Mouse (Mus musculus): ENCODE data around the gene Tmem135. TPM values are rescaled to one million over a fixed set of nuclear protein-coding genes. Genes with fewer than 3 reads are reported as not detected.

The Tmem135 gene
- total and polyA plus RNA-seq, 3 experiments, result 27.2 to 45.1 (median 43.2) TPM

- Histone ChIP-seq H3K4me3 (no peak overlapping the region), H3K27ac (no peak overlapping the region), H3K36me3 (ENCODE audit: control insufficient read depth, insufficient read depth, low read length) (peaks cover under 1% of the 10 kb centered on the region; the same call in 1 of the 2 replicates), H3K4me1 (ENCODE audit: control insufficient read depth, insufficient read depth, low read length) (no peaks in the 10 kb centered on the region; the same call in 1 of the 2 replicates), H3K79me2 (replicated peaks; ENCODE audit: control insufficient read depth, insufficient read depth, low read length) (no peaks in the 10 kb centered on the region; the same call in 1 of the 2 replicates), H3K9ac (ENCODE audit: low read depth, low read length) (no peak overlapping the region), H3K27me3 (ENCODE audit: control insufficient read depth, insufficient read depth, low read length) (no peaks in the 10 kb centered on the region)
- intact Hi-C loops (cut with DNase I), result no loop called here
- no peak for DNase-seq
- TF ChIP-seq EP300 (IDR thresholded peaks at IDR 0.05; ENCODE audit: insufficient read depth, low read depth, low read length) (no peak), CTCF (IDR thresholded peaks at IDR 0.05) (no peak), POLR2A (IDR thresholded peaks at IDR 0.05; ENCODE audit: insufficient read depth, low read depth, low read length) (no peak)
- 96% methylated on average over 4 of the region's 4 CpGs for WGBS
These were observed 205.5 kb downstream of the Tmem135 start for GRCm38 (mm10) chr7:89198499-89198898.

GRCm38 (mm10) chr7:89193459-89193858 is 210.6 kb downstream of the Tmem135 start:
- intact Hi-C loops (cut with DNase I), result no loop called here
- WGBS, result 56% methylated on average over 5 of the region's 5 CpGs
- Histone ChIP-seq H3K4me1 (ENCODE audit: control insufficient read depth, insufficient read depth, low read length) (no peaks in the 10 kb centered on the region), H3K9ac (ENCODE audit: low read depth, low read length) (no peak overlapping the region), H3K27ac (peak overlapping the region; percentile 32; the same call in 1 of the 2 replicates), H3K4me3 (no peak overlapping the region), H3K79me2 (replicated peaks; ENCODE audit: control insufficient read depth, insufficient read depth, low read length) (no peaks in the 10 kb centered on the region), H3K36me3 (ENCODE audit: control insufficient read depth, insufficient read depth, low read length) (no peaks in the 10 kb centered on the region), H3K27me3 (ENCODE audit: control insufficient read depth, insufficient read depth, low read length) (no peaks in the 10 kb centered on the region)
- TF ChIP-seq EP300 (IDR thresholded peaks at IDR 0.05; ENCODE audit: insufficient read depth, low read depth, low read length) (no peak), POLR2A (IDR thresholded peaks at IDR 0.05; ENCODE audit: insufficient read depth, low read depth, low read length) (no peak), CTCF (IDR thresholded peaks at IDR 0.05) (no peak)
- no peak for DNase-seq

GRCm38 (mm10) chr7:89183928-89184327 is 220.1 kb downstream of the Tmem135 start:
- no peak for DNase-seq
- Histone ChIP-seq H3K79me2 (replicated peaks; ENCODE audit: control insufficient read depth, insufficient read depth, low read length) (no peaks in the 10 kb centered on the region), H3K36me3 (ENCODE audit: control insufficient read depth, insufficient read depth, low read length) (no peaks in the 10 kb centered on the region; the same call in 1 of the 2 replicates), H3K9ac (ENCODE audit: low read depth, low read length) (no peak overlapping the region), H3K27ac (no peak overlapping the region), H3K4me3 (no peak overlapping the region), H3K4me1 (ENCODE audit: control insufficient read depth, insufficient read depth, low read length) (no peaks in the 10 kb centered on the region; the same call in 1 of the 2 replicates), H3K27me3 (ENCODE audit: control insufficient read depth, insufficient read depth, low read length) (no peaks in the 10 kb centered on the region)
- intact Hi-C loops (cut with DNase I), result no loop called here
- TF ChIP-seq CTCF (IDR thresholded peaks at IDR 0.05), result no peak
- no peak for TF ChIP-seq EP300 (IDR thresholded peaks at IDR 0.05; ENCODE audit: insufficient read depth, low read depth, low read length)
- 49% methylated on average over 4 of the region's 4 CpGs for whole genome bisulfite sequencing

- TF ChIP-seq POLR2A (IDR thresholded peaks at IDR 0.05; ENCODE audit: insufficient read depth, low read depth, low read length) (no peak), CTCF (IDR thresholded peaks at IDR 0.05) (no peak), EP300 (IDR thresholded peaks at IDR 0.05; ENCODE audit: insufficient read depth, low read depth, low read length) (no peak)
- no peaks in the 10 kb centered on the region; the same call in 1 of the 2 replicates for H3K36me3 ChIP-seq (ENCODE audit: control insufficient read depth, insufficient read depth, low read length)
- no peak overlapping the region for H3K4me3 ChIP-seq
- H3K79me2 ChIP-seq (replicated peaks; ENCODE audit: control insufficient read depth, insufficient read depth, low read length), result no peaks in the 10 kb centered on the region
- H3K27me3 ChIP-seq (ENCODE audit: control insufficient read depth, insufficient read depth, low read length), result no peaks in the 10 kb centered on the region
- peaks cover 1% of the 10 kb centered on the region for H3K4me1 ChIP-seq (ENCODE audit: control insufficient read depth, insufficient read depth, low read length)
- 75% methylated on average over 5 of the region's 5 CpGs for WGBS
- intact Hi-C loops (cut with DNase I), result no loop called here
- no peak overlapping the region for H3K27ac ChIP-seq
- DNase-seq, result no peak
- H3K9ac ChIP-seq (ENCODE audit: low read depth, low read length), result no peak overlapping the region
These were observed 221.1 kb downstream of the Tmem135 start for GRCm38 (mm10) chr7:89182943-89183342.

GRCm38 (mm10) chr7:89181285-89181684 is 222.7 kb downstream of the Tmem135 start:
- H3K4me1 ChIP-seq (ENCODE audit: control insufficient read depth, insufficient read depth, low read length), result peaks cover 1% of the 10 kb centered on the region

GRCm38 (mm10) chr7:89178601-89179000 is 225.4 kb downstream of the Tmem135 start:
- TF ChIP-seq EP300 (IDR thresholded peaks at IDR 0.05; ENCODE audit: insufficient read depth, low read depth, low read length), result no peak
- no peak for TF ChIP-seq POLR2A (IDR thresholded peaks at IDR 0.05; ENCODE audit: insufficient read depth, low read depth, low read length)
- TF ChIP-seq CTCF (IDR thresholded peaks at IDR 0.05), result no peak
- 74% methylated on average over 2 of the region's 2 CpGs for WGBS

More at GRCm38 (mm10) chr7:89181285-89181684, 222.7 kb downstream of the Tmem135 start:
- DNase-seq, result no peak
- H3K36me3 ChIP-seq (ENCODE audit: control insufficient read depth, insufficient read depth, low read length), result no peaks in the 10 kb centered on the region; the same call in 1 of the 2 replicates
- peaks cover under 1% of the 10 kb centered on the region for H3K79me2 ChIP-seq (replicated peaks; ENCODE audit: control insufficient read depth, insufficient read depth, low read length)
- intact Hi-C loops (cut with DNase I), result no loop called here
- 81% methylated on average over 1 of the region's 1 CpGs for WGBS
- no peak overlapping the region for H3K9ac ChIP-seq (ENCODE audit: low read depth, low read length)
- no peak overlapping the region for H3K4me3 ChIP-seq
- no peak for TF ChIP-seq POLR2A (IDR thresholded peaks at IDR 0.05; ENCODE audit: insufficient read depth, low read depth, low read length)
- no peak overlapping the region for H3K27ac ChIP-seq
- H3K27me3 ChIP-seq (ENCODE audit: control insufficient read depth, insufficient read depth, low read length), result no peaks in the 10 kb centered on the region

More at GRCm38 (mm10) chr7:89178601-89179000, 225.4 kb downstream of the Tmem135 start:
- no peaks in the 10 kb centered on the region; the same call in 1 of the 2 replicates for H3K36me3 ChIP-seq (ENCODE audit: control insufficient read depth, insufficient read depth, low read length)
- peak in 1 of 2 experiments; percentile 22 for DNase-seq
- intact Hi-C loops (cut with DNase I), result no loop called here
- peaks cover 1% of the 10 kb centered on the region for H3K4me1 ChIP-seq (ENCODE audit: control insufficient read depth, insufficient read depth, low read length)
- no peak overlapping the region for H3K9ac ChIP-seq (ENCODE audit: low read depth, low read length)
- peaks cover 3% of the 10 kb centered on the region for H3K79me2 ChIP-seq (replicated peaks; ENCODE audit: control insufficient read depth, insufficient read depth, low read length)
- no peaks in the 10 kb centered on the region for H3K27me3 ChIP-seq (ENCODE audit: control insufficient read depth, insufficient read depth, low read length)
- no peak overlapping the region for H3K4me3 ChIP-seq
- no peak overlapping the region for H3K27ac ChIP-seq

All from heart, adult 2 months (tissue).